Mouse (Mus musculus) thymus, adult 18-20 months (tissue): ENCODE data around the gene Wbp2.

Source experiments
- DNase-seq, 2 experiments: peaks; one replicate each; pipeline ENCODE4 v3.0.0; 2022; ENCODE audit warnings: mixed read lengths in 2 of 2

Gene Wbp2

GRCm38 (mm10) chr11:116088188-116088587 is 1.4 kb upstream of the Wbp2 start:
- DNase-seq, result no peak

DNA sequence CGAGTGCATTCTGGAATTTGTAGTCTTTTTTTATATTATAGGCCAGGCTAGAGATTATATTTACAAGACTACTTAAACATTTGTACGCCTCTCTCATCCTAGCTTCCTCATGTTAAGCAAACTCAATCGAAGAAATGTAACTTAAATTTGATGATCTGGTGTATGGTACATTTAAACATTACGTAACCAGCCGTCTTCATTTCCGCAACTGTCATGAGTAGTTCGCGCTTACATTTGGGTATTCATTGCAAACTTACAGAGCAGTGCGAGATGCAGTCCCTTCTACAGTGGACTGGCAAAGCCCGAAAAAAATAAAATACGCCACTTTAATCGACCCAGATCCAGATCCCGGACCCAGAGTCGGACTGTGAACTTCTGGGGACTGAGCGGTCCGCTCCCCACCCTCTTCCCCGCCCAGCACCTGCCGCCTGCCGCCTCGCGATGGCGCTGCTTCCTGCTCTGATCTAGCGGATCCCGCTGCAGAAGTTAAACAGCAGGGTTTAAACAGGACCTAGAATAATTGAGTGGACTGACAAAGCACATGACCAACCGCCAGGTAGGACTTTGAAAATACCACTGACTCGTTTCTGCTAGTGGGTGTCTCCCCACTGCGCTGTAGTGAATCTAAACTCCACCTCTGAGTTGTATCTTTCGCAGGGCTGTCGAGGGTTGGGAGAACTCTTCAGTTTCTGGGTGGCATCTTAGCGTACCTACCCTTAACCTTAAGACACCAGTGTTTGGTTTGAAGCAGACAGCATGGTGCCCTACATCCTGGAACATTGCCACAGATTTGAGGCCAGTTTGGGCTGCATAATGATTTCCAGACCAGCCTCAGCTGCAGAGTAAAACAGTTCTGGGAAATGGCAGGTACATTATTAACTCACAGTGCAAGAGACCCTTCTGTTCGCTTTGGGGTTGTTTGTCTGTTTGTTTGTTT is 667 bp upstream of the Wbp2 start:
- DNase-seq, result peak; percentile 73 to 78

DNA sequence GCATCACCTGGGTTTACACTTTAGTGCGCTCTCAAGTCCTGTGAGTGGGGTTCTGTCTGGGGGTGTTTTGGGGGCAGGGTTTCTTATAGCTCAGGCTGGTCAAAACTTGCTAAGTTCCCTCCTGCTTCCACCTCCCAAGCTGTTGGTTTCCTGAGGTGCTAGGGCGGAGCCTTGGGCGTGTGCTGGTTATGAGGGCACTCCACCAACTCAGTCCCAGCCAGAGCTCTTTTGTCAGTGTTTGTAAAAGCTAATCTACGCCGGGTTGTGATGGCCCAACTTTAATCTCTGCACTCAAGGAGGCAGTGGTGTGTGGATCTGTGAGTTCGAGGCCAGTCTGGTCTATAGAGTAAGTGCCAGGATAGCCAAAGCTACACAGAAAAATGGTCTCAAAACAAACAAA is 2.6 kb downstream of the Wbp2 start:
- no peak for DNase-seq

DNA sequence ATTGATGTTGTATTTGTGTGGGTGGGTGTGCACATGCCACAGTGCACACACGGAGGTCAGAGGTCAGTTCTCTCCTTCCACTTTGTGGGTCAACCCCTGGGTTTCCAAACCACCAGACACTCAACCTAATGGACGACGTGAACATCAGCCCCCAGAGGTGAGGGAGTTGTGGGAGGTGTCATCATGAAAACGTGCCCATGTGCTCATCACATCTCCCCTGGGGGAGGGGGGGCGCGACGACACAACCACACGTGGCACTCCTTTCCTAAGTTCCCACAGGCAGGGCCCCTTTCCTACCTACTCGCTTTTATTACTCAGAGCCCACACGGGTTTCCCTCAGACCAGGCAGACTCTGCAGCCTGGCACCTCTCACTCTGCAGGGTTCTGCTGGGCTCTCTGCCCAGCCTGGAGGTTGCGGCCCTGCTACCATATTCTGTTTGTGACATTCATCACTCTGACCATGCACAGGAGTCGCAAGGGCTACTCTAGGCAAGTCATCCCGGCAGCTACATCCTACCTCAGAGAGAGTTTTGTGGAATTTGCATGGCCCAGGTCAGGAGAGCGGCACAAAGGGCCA is 3.6 kb downstream of the Wbp2 start:
- no peak for DNase-seq

GRCm38 (mm10) chr11:116081081-116081480 is 5.7 kb downstream of the Wbp2 start:
- DNase-seq, result peak; percentile 46 to 64

- DNase-seq, result no peak
These were observed 7.3 kb downstream of the Wbp2 start for GRCm38 (mm10) chr11:116079511-116079910.

DNA sequence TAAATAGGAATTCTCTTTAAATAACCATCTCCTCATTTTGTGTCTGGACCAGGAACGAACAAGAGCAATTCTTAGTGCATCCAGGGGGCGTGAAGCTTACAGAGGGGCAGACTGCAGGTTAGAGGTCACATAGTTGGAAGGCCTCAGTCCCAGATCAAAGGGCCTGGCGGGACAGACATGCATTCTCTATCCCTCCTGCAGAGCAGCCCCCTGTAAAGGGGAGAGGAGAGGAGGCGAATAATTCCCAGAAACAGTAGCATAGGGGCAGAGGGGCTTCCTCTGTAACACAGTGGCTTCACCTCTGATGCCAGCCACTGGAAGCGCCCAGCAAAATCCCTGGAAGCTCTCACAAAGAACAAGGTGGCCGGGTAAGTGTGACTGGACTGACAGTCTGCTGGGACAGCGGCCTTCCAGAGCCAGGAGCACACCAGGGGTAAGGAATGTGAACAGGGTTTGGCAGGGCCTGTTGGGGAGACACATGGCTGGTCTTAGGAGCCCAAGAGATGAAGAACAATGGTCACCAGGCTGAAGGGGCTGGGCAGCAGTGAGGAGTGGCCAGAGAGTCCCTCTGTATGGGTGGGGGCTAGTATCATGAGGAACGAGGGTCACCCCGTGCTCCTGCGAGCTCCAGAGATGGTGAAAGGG is 8.0 kb downstream of the Wbp2 start:
- DNase-seq, result no peak

DNA sequence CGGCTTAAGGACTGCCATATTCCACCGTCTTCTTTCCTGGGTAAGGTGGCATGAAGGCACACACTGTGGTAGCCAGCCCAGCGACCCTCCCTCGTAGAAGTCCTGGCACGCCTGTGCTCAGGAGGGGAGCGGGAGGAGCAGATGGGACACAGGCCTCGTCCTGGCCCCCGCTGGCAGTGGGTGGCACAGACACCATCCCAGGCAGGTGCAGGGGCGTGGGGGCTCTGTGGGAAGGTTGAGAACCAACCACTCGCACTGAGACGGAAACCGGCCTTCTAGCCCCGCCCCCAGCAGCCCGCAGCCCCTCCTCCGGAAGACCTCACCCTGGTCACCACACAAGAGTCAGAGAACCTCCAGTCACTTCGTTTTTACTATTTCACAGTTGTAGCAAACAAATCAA is 8.6 kb downstream of the Wbp2 start:
- DNase-seq, result peak; percentile 88 to 90

- peak; percentile 65 to 76 for DNase-seq
These were observed 9.2 kb downstream of the Wbp2 start, which contains the start of gene Unc13d for GRCm38 (mm10) chr11:116077446-116078204. Gene Unc13d (minus strand): TSS chr11:116077961.

- peak; percentile 66 to 73 for DNase-seq
These were observed 10.0 kb downstream of the Wbp2 start for GRCm38 (mm10) chr11:116076836-116077235.

DNA sequence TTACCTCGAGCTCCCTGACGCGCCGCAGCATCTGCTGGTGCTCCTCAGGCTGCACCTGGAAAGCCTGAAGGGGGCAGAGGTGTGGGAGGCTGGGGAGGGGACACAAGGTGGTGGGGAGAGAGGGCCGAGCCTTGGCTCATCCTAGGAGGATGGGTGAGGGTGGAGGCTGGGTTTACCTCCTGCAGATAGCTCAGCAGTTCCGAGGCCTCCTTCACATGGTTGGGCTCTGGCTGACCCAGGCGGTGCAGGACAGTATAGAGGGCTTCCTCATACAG is 10.6 kb downstream of the Wbp2 start:
- peak in 1 of 2 experiments; percentile 34 for DNase-seq

GRCm38 (mm10) chr11:116075539-116076265 is 11.1 kb downstream of the Wbp2 start:
- DNase-seq, result no peak

DNA sequence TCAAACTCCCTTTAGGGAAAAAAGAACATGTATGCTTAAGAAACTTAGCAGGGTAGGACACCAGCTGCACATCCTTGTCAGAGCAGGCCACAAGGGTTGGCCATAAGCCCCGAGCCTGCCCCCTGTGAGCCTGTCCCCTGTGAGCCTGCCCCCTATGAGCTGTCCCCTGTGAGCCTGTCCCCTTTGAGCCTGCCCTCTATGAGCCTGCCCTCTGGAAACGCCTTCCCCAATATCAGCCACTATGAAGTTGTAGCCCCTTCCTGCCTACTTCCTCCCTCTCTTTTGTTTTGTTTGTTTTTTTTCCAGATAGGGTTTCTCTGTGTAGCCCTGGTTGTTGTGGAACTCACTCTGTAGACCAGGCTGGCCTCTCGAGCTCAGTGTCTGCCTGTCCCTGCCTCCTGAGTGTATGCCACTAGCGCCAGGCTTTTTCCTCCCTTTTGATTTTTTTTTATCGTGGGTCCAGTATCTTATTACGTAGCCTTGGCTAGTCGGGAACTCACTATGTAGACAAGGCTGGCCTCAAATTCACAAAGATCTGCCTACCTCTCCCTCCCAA is 12.3 kb downstream of the Wbp2 start:
- DNase-seq, result no peak

- no peak for DNase-seq
These were observed 14.2 kb downstream of the Wbp2 start for GRCm38 (mm10) chr11:116072608-116073007.

DNA sequence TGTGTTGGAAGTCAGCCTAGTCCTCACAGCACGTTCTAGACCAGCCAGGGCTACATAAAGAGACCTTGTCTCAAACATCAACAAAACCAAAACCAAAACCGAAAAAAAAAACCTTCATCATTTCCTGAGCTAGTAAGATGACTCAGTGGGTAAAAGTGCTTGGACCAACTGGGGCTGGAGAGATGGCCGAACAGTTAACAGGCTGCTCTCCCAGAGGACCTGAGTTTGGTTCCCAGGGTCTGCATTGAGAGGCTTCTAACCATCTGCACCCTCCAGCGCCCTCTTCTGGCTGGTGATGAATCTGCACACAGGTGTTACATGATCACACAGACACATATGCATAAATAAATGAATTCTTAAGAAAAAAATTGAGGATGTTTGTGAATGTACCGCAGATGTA is 15.3 kb downstream of the Wbp2 start:
- no peak for DNase-seq

GRCm38 (mm10) chr11:116065345-116065744 is 21.4 kb downstream of the Wbp2 start:
- no peak for DNase-seq

DNA sequence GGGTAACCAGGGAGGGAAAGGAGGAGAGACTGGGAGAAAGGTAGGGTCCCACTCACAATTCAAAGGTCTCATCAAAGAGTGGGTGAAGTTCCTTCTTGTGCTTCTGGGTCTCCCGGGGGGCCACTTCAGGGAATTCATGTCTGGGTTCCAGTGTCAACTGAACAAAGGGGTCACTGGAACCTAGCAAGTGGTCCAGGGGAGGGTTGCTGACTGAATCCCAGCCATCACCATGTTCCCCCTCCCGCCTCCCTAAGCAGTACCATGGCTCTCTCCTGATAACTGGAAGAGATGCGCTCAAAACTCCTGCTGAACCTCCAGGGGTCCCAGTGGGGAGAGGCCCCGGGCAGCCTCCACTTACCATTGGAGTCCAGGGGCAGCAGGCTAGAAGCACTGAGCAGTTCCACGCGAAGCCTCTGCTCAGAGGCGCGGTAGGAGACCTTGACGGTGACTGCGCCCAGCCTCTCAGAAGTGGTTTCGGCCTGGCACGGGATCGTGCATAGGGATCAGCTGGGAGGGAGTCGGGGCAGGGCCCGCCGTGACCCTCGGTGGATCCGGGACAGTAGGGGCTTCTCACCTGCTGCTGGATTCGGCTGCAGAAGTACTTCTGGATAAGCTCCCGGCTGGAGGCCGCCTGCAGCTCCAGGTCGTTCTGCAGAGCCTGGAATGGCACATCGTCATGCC is 22.5 kb downstream of the Wbp2 start:
- no peak for DNase-seq

DNA sequence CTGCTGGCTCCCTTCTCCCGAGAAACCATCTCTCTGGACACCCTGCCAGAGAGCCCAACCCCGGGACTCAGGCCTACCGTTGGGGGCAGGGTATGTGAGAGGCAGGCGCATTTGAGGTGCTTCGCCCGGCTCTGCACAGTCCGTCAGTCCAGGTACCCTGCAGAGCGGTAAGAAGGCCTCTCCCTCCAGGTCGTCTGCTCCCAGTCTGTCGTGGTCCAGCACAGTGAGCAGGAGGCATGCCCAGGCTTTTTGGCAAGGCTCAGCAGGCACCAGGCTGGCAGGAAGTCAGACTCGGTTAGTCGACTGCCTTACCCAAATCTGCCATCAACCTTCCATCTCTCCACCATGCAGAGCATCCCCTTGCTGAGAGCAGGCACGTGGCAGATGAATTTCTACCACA is 23.2 kb downstream of the Wbp2 start:
- no peak for DNase-seq

- no peak for DNase-seq
These were observed 24.3 kb downstream of the Wbp2 start for GRCm38 (mm10) chr11:116062521-116062920.

- DNase-seq, result no peak
These were observed 25.0 kb downstream of the Wbp2 start for GRCm38 (mm10) chr11:116061641-116062415.

GRCm38 (mm10) chr11:116060596-116060995 is 26.2 kb downstream of the Wbp2 start:
- no peak for DNase-seq
